Mouse (Mus musculus): ENCODE measurements around the gene Olfr204.
"Not testable (repeated sequence)": the region's sequence is repeated elsewhere in the genome, so short reads cannot be mapped to it uniquely, and the experiment has no call there.

Olfr204 gene

DNA sequence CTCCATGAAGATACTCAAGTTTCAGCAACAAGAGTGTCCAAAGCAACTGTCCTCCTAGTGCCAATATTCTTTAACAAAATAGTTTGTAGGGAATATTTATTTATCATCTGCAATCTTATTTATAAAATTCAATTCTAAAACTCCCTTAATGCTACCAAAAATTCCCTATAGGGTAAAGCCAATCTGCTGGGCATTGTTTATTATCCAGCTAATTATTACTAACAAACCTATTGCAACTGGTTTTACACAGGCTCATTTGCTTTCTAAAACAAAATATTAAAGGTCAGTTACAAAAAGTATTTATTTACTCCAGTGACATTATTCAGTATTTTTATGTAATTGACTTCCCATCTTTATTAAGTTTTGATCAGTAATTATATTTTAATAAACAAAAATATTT lies at the start of gene Olfr204:
Gene Olfr204, minus strand, starts transcription at position 101 of the 400 bp plus-strand sequence.
- in situ Hi-C loops (cut with MboI), result no loop called here

DNA sequence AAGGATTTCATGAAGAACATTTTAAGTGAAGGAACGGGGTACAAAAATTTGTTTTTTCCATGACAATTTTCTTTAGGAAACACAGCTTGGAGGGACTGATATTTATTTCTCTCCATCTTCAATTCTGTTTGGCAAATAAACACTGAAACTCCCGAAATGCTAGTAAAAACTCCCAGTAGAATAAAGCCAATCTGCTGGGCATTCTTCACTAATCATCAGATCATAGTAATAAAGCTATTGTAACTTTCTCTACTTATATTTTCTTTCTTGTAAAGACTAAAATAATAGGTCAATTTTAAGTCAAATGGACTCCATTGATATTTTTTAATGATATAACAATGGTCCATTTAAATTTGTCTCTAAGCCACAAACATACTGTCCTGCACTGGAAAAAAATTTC lies 45.8 kb upstream of the Olfr204 start, which contains the start of gene Olfr209:
Gene Olfr209, minus strand, starts transcription at position 101 of the 400 bp plus-strand sequence.
- in situ Hi-C loops (cut with MboI), result no loop called here

DNA sequence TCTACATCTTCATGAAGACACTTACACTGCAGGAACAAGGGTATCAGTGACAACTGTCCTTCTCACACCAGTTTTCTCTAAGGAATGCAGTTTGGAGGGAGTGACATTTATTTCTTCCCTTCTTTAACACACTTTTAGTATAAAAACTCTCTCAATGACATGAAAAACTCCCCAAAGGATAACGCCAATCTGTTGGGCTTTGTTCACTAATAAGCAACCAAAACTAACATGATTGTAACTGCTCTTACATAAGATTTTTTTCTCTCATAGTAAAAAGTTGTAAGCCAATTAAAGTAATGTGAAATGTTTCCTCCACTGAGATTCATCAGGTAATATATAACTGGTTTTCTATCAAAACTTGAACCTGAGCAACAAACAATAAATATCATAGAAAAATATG lies 31.1 kb upstream of the Olfr204 start, which contains the start of gene Olfr206:
Gene Olfr206, minus strand, starts transcription at position 101 of the 400 bp plus-strand sequence.
- in situ Hi-C loops (cut with MboI), result no loop called here

DNA sequence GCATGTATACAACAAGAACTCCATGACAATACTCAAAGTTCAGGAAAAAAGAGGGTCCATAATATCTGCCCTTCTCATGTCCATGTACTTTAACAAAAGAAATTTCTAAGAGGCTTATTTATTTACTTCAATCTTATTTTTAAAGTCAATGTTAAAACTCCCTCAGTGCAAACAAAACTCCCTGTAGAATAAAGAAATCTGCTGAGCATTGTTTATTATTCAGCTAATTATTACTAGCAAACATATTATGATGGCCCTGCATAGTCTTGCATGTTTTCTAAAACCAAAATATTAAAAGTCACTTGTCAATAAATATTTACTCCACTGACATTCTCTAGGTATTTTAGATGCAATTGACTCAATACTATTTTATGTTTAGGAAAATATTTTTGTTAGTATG lies 13.0 kb upstream of the Olfr204 start, which contains the start of gene Olfr205:
Gene Olfr205, minus strand, starts transcription at position 101 of the 400 bp plus-strand sequence.
- in situ Hi-C loops (cut with MboI), result no loop called here

DNA sequence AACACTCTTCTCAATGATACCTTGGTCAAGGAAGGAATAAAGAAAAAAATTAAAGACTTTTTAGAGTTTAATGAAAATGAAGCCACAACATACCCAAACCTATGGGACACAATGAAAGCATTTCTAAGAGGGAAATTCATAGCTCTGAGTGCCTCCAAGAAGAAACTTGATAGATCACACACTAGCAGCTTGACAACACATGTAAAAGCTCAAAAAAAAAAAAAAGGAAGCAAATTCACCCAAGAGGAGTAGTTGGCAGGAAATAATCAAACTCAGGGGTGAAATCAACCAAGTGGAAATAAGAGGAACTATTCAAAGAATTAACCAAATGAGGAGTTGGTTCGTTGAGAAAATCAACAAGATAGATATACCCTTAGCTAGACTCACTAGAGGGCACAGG lies 5.2 kb upstream of the Olfr204 start:
- in situ Hi-C loops (cut with MboI), result not testable (repeated sequence)

DNA sequence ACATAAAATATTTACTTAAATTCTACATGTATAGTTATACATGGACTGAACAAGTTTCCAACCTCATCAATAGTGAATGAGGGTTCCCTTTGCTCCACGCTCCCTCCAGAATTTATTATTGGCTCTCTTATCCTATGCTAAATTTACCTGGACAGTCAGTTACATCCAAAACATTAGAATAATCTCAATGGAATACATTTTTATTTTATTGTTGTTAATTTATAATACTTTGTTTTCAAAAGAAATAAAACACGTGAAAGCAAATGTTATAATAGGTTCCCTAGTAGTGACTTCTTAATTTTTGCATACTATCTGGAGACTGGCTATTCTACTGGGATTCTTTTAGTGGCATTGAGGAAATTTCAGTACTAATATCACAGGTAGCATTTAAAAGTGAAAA lies 19.5 kb downstream of the Olfr204 start, which contains the start of gene Olfr203:
Gene Olfr203, plus strand, starts transcription at position 301 of the 400 bp plus-strand sequence.
- in situ Hi-C loops (cut with MboI), result no loop called here

DNA sequence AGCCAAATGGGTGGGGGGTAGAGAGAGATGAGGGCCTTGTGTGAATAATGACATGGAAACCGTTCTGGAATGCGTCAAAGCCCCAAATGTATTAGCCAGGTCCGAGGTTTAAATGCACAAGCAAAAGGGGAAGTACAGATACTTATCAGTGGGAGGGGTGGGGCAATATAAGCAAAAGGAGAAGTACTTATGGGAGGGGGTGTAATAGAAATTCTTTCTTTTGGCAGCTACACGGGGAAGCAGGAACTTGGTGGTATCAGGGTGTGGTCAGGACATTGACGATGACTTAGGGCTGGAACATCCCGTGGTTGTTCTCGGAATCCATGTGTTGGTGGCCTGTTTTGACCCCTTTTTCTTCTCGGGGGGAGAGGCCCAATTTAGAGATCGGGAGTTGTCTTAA lies 30.5 kb downstream of the Olfr204 start:
- in situ Hi-C loops (cut with MboI), result not testable (repeated sequence)

DNA sequence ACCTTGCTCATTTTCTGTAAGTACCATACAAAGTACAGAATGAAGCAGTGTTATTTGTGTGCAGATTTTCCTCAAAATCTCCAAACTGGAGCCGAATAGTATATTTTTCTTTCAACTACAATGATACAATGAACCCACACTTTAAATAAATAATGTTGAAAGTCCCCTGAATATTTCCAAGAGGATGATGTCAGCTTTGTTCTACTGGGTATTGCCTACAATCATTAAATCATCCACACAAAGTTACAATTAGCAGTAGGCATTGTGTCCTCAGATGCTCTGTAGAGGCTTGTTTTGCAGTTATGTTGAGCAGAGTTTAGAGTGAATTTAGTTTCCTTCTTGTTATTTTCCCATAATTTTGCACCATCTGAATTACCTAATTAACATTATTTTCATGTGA lies 31.4 kb downstream of the Olfr204 start, which contains the start of gene Olfr202:
Gene Olfr202, minus strand, starts transcription at position 101 of the 400 bp plus-strand sequence.
- in situ Hi-C loops (cut with MboI), result no loop called here

DNA sequence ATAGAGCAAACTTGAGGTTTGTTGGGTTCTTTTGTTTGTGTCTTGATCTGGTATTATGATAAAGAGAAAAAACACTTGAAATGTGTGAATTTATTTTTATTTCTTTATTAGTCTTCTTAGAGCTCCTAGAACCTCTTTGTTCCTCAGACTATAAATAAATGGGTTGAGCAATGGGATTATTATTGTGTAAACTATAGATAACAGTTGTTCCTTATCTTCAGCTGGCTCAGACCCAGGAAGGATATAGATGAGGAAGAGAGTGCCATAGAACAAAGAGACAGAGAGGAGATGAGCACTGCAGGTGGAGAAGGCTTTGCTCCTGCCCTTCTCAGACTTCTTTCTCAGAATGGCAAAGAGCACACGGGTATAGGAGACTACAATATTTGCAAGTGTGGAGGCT lies 34.6 kb downstream of the Olfr204 start:
- in situ Hi-C loops (cut with MboI), result no loop called here

DNA sequence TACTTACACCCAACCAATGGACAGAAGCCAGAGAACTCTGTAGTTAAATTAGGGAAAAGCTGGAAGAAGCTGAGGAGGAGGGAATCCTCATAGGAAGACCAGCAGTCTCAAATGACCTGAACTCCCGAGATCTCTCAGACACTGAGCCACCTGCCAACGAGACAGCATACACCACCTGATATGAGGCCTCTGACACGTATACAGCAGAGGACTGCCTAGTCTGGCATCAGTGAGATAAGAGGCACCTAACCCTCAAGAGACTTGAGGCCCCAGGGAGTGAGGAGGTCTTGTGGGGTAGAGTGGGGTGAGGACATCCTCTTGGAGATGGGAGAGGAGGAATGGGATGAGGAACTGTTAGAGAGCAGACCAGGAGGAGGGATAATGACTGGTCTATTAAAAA lies 37.5 kb downstream of the Olfr204 start:
- in situ Hi-C loops (cut with MboI), result no loop called here

DNA sequence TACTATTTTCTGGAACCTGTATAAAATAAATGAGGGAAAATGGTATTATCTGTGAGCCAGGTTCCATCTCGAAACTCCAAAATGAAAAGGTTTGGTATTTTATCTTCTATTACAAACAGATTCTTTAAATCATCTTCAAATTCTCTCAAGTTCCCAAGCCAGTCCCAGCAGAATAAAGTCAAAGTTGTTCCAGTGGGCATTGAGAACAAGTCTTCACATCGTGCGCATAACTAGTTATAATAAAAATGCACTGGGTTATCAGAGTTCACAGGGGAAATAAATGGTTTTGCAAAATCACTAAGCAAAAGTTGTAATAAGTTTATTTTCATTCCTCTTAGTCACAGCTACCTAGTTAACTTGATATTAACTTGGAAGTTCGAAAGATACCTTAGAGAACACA lies 45.5 kb downstream of the Olfr204 start, which contains the start of gene Olfr201:
Gene Olfr201, minus strand, starts transcription at position 101 of the 400 bp plus-strand sequence.
- in situ Hi-C loops (cut with MboI), result not testable (repeated sequence)

DNA sequence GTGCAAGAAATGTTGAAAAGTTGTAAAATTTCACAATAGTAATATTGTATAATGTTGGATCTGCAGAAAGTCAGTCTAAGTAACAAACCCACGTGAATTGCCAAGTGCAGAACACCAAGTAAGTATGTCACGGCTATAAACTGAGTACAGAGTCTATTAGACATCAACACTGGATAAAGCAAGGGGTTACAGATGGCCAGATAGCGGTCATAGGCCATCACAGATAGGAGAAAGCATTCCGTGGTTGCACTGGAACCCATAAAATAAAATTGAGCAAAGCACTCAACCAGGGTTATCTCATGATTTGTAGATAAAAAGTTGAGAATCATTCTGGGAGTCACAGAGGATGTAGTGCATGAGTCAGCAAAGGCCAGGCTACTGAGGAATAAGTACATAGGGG lies 49.0 kb downstream of the Olfr204 start:
- in situ Hi-C loops (cut with MboI), result not testable (repeated sequence)

Measured in mature B cell (primary cell).